ENCODE assay signal across 9 mouse cellular contexts in the genomic region with DNA sequence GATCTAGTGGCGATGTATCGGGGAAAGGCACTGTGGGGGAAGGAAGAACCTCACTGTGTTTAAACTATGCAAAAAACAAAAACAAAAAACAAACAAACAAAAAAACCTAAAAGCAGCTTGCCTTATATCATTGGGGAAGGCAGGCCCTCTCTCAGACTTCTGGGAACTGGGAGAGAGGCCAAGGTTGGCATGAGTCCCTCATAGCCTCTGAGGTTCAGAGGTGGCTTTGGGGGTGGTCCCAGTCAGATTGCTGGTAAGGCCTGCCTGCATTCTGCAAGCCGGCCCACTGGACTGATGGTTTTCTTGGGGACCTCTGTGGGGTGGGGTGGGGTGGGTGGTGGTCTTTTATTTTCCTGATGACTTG. TPM values are rescaled to one million over a fixed set of nuclear protein-coding genes. Genes with fewer than 3 reads are reported as not detected.
A peak's percentile ranks its signal among the peaks of the same experiment; 100 is the strongest.
DNase-seq lines count a peak whose midpoint lies in the region; ATAC-seq and TF ChIP-seq lines count a peak whose summit lies in the region.
"Had no signal": no experiment of that assay in that cellular context is flagged by ENCODE, and none has a peak within 500 bp of the region (broad histone marks: within the 10 kb centered on the region; RNA-seq: fewer than 3 reads in every experiment).

No protein-coding gene starts in this region.

- peak overlapping the region; percentile 55; the same call in 1 of the 2 replicates for H3K4me3 ChIP-seq in lung, embryonic 16.5 days (ENCODE audit: low read length)
- peak overlapping the region; percentile 34 for H3K4me3 ChIP-seq in embryonic facial prominence, embryonic 15.5 days (replicated peaks)
- no peak overlapping the region for H3K4me3 ChIP-seq in intestine, embryonic 14.5 days (ENCODE audit: low read depth, low read length)
- H3K4me3 ChIP-seq in midbrain, postnatal 0 days (ENCODE audit: low read depth, low read length), result no peak overlapping the region

- peak overlapping the region; percentile 68 for H3K4me2 ChIP-seq in lung, embryonic 16.5 days (ENCODE audit: low read depth, low read length)
- H3K4me2 ChIP-seq in embryonic facial prominence, embryonic 15.5 days (replicated peaks), result peak overlapping the region; percentile 28
- peak overlapping the region; percentile 46 for H3K4me2 ChIP-seq in intestine, embryonic 14.5 days (ENCODE audit: low read length)
- 0 out of 2 replicates have a peak overlapping the region, but pooled peaks have one; percentile 29 for H3K4me2 ChIP-seq in midbrain, postnatal 0 days (ENCODE audit: low read depth, low read length, poor library complexity, severe bottlenecking)

- DNase-seq in lung, postnatal 14 days, result no peak
- no peak for DNase-seq in intestine, embryonic 14.5 days (ENCODE audit: low spot score)
- DNase-seq in midbrain, postnatal 0 days (ENCODE audit: low spot score), result no peak
- no peak for DNase-seq in spleen, adult 18-20 months
- no peak for DNase-seq in B cell, adult 2 months
- DNase-seq in right cerebral cortex, postnatal 10 days (ENCODE audit: low spot score in 2 of 2), result no peak

- peaks cover 25% of the 10 kb centered on the region for H3K36me3 ChIP-seq in lung, embryonic 16.5 days (ENCODE audit: control insufficient read depth, insufficient read depth, low read length)
- H3K36me3 ChIP-seq in embryonic facial prominence, embryonic 15.5 days, result peaks cover 31% of the 10 kb centered on the region
- H3K36me3 ChIP-seq in intestine, embryonic 14.5 days (ENCODE audit: control insufficient read depth, insufficient read depth, low read length), result peaks cover 38% of the 10 kb centered on the region
- peaks cover 24% of the 10 kb centered on the region for H3K36me3 ChIP-seq in midbrain, postnatal 0 days (ENCODE audit: insufficient read depth, low read length)

- no peak for ATAC-seq in lung, embryonic 16.5 days (ENCODE audit: low read depth)
- ATAC-seq in embryonic facial prominence, embryonic 15.5 days (ENCODE audit: insufficient number of reproducible peaks, low FRiP score, low TSS enrichment, low read depth), result no peak
- ATAC-seq in intestine, embryonic 14.5 days (replicated peaks; ENCODE audit: low FRiP score, low TSS enrichment, low read depth), result no peak
- ATAC-seq in midbrain, postnatal 0 days (ENCODE audit: low FRiP score), result no peak

- H3K9ac ChIP-seq in lung, embryonic 16.5 days (ENCODE audit: low read length), result peak overlapping the region; percentile 56
- no peak overlapping the region for H3K9ac ChIP-seq in embryonic facial prominence, embryonic 15.5 days
- H3K9ac ChIP-seq in intestine, embryonic 14.5 days (ENCODE audit: low read length), result no peak overlapping the region
- no peak overlapping the region; the same call in 1 of the 2 replicates for H3K9ac ChIP-seq in midbrain, postnatal 0 days (replicated peaks; ENCODE audit: low read length, poor library complexity, severe bottlenecking)

- H3K4me1 ChIP-seq in lung, embryonic 16.5 days (replicated peaks; ENCODE audit: control insufficient read depth, insufficient read depth, low read length), result peaks cover 21% of the 10 kb centered on the region
- H3K4me1 ChIP-seq in embryonic facial prominence, embryonic 15.5 days, result peaks cover 18% of the 10 kb centered on the region
- peaks cover under 1% of the 10 kb centered on the region; the same call in 1 of the 2 replicates for H3K4me1 ChIP-seq in intestine, embryonic 14.5 days (replicated peaks; ENCODE audit: control insufficient read depth, insufficient read depth, low read length)
- no peaks in the 10 kb centered on the region for H3K4me1 ChIP-seq in midbrain, postnatal 0 days (ENCODE audit: insufficient read depth, low read length)

- H3K9me3 ChIP-seq in lung, embryonic 16.5 days (ENCODE audit: control insufficient read depth, low read length), result peaks cover 5% of the 10 kb centered on the region; the same call in 1 of the 2 replicates
- H3K9me3 ChIP-seq in embryonic facial prominence, embryonic 15.5 days (replicated peaks), result no peaks in the 10 kb centered on the region
- peaks cover 5% of the 10 kb centered on the region; the same call in 1 of the 2 replicates for H3K9me3 ChIP-seq in intestine, embryonic 14.5 days (ENCODE audit: control insufficient read depth, low read length)
- no peaks in the 10 kb centered on the region for H3K9me3 ChIP-seq in midbrain, postnatal 0 days (ENCODE audit: low read length)

- peak overlapping the region; percentile 82 for H3K27ac ChIP-seq in lung, embryonic 16.5 days (ENCODE audit: low read length)
- H3K27ac ChIP-seq in embryonic facial prominence, embryonic 15.5 days (replicated peaks), result peak overlapping the region; percentile 56
- H3K27ac ChIP-seq in intestine, embryonic 14.5 days (ENCODE audit: low read depth), result peak overlapping the region; percentile 52; the same call in 1 of the 2 replicates
- no peak overlapping the region for H3K27ac ChIP-seq in midbrain, postnatal 0 days (ENCODE audit: low read depth, low read length)

- no peaks in the 10 kb centered on the region for H3K27me3 ChIP-seq in lung, embryonic 16.5 days (ENCODE audit: control insufficient read depth, insufficient read depth, low read depth, low read length)
- H3K27me3 ChIP-seq in embryonic facial prominence, embryonic 15.5 days, result no peaks in the 10 kb centered on the region
- no peaks in the 10 kb centered on the region for H3K27me3 ChIP-seq in intestine, embryonic 14.5 days (replicated peaks; ENCODE audit: control insufficient read depth, insufficient read depth, low read length)
- H3K27me3 ChIP-seq in midbrain, postnatal 0 days (ENCODE audit: insufficient read depth, low read length), result no peaks in the 10 kb centered on the region

- WGBS in lung, embryonic 16.5 days, result 23% methylated on average over 3 of the region's 3 CpGs
- 73% methylated on average over 3 of the region's 3 CpGs for WGBS in embryonic facial prominence, embryonic 15.5 days
- WGBS in intestine, embryonic 14.5 days, result 55% methylated on average over 3 of the region's 3 CpGs
- 52% methylated on average over 3 of the region's 3 CpGs for WGBS in midbrain, postnatal 0 days

- TF ChIP-seq CTCF in midbrain, postnatal 0 days (IDR thresholded peaks at IDR 0.05), result no peak

RNA-seq across cellular contexts. Expression of gene Aldh4a1, which starts 5.7 kb away (rescaled TPM):
- polyA plus RNA-seq in lung, embryonic 16.5 days (2015; fragmentation: Nextera tagmentation; extraction: Ambion mirVana), result 25.5 and 30.7 TPM in 2 replicates
- polyA plus RNA-seq in embryonic facial prominence, embryonic 15.5 days (2015; fragmentation: Nextera tagmentation; extraction: Ambion mirVana), result 37.1 and 37.7 TPM in 2 replicates
- 10.1 and 11.0 TPM in 2 replicates for polyA plus RNA-seq in intestine, embryonic 14.5 days (2014; fragmentation: Nextera tagmentation; extraction: Ambion mirVana)
- 30.0 and 36.8 TPM in 2 replicates for total RNA-seq in midbrain, postnatal 0 days (2014; rRNA removed)
- 25.2 and 28.1 TPM in 2 replicates for polyA plus RNA-seq in midbrain, postnatal 0 days (2015; fragmentation: Nextera tagmentation; extraction: Ambion mirVana)

RNA-seq across cellular contexts. Expression of gene Gm21969, which starts 14.0 kb away (rescaled TPM):
- polyA plus RNA-seq in lung, embryonic 16.5 days (2015; fragmentation: Nextera tagmentation; extraction: Ambion mirVana), result 0.05 TPM in 1 of 2 replicates, not detected in the other
- polyA plus RNA-seq in embryonic facial prominence, embryonic 15.5 days (2015; fragmentation: Nextera tagmentation; extraction: Ambion mirVana), result not detected in 2 replicates
- not detected in 2 replicates for polyA plus RNA-seq in intestine, embryonic 14.5 days (2014; fragmentation: Nextera tagmentation; extraction: Ambion mirVana)
- not detected in 2 replicates for total RNA-seq in midbrain, postnatal 0 days (2014; rRNA removed)
- polyA plus RNA-seq in midbrain, postnatal 0 days (2015; fragmentation: Nextera tagmentation; extraction: Ambion mirVana), result not detected in 2 replicates
- total RNA-seq: megakaryocyte progenitor cell, adult 5-6 weeks had no signal

RNA-seq across cellular contexts. Expression of gene Tas1r2, which starts 36.4 kb away (rescaled TPM):
- polyA plus RNA-seq in lung, embryonic 16.5 days (2015; fragmentation: Nextera tagmentation; extraction: Ambion mirVana), result not detected in 2 replicates
- polyA plus RNA-seq in embryonic facial prominence, embryonic 15.5 days (2015; fragmentation: Nextera tagmentation; extraction: Ambion mirVana), result 0.07 TPM in 1 of 2 replicates, not detected in the other
- not detected in 2 replicates for polyA plus RNA-seq in intestine, embryonic 14.5 days (2014; fragmentation: Nextera tagmentation; extraction: Ambion mirVana)
- not detected in 2 replicates for total RNA-seq in midbrain, postnatal 0 days (2014; rRNA removed)
- polyA plus RNA-seq in midbrain, postnatal 0 days (2015; fragmentation: Nextera tagmentation; extraction: Ambion mirVana), result not detected in 2 replicates
- total RNA-seq: megakaryocyte progenitor cell, adult 5-6 weeks had no signal

Comparison
In these comparisons a context has a peak if more than half of its experiments do, and no peak if none do; other contexts are left out.
1. H3K4me3 ChIP-seq: peak in lung, embryonic 16.5 days (single experiment) and embryonic facial prominence, embryonic 15.5 days (single experiment); none in intestine, embryonic 14.5 days (single experiment) and midbrain, postnatal 0 days (single experiment).
2. Peak in every context shown above with its lines, with median percentiles within 50 percentile points of each other: H3K4me2 ChIP-seq.